Mouse (Mus musculus) C2C12 (cell line): Measurements from ENCODE around the gene Acaa1b. TPM values are rescaled to one million over a fixed set of nuclear protein-coding genes. Genes with fewer than 3 reads are reported as not detected.

Experiments
- H3K27me3 ChIP-seq: one replicate; pipeline ENCODE4 v1.6.1; 2011; ENCODE audit not compliant: control insufficient read depth, insufficient read depth, insufficient read length
- H3K36me3 ChIP-seq: one replicate; pipeline ENCODE4 v1.6.1; 2011; ENCODE audit not compliant: control insufficient read depth, insufficient read depth
- H3K4me3 ChIP-seq: one replicate; pipeline ENCODE4 v1.5.1; 2011; ENCODE audit warnings: mild to moderate bottlenecking, control low read depth; ENCODE audit not compliant: poor library complexity, insufficient read depth, severe bottlenecking
- H3K79me2 ChIP-seq: one replicate; pipeline ENCODE4 v1.6.1; 2011; ENCODE audit not compliant: control insufficient read depth, insufficient read depth
- H3K79me3 ChIP-seq: one replicate; pipeline ENCODE4 v1.6.1; 2011; ENCODE audit warnings: low read depth, control low read depth
- H3ac ChIP-seq: one replicate; pipeline ENCODE3; 2011; ENCODE audit warnings: low read depth; ENCODE audit not compliant: control insufficient read depth, insufficient read length
- CEBPB ChIP-seq: IDR thresholded peaks from one replicate; pipeline ENCODE4 v1.6.1; 2011; ENCODE audit warnings: low read depth, mild to moderate bottlenecking, control low read depth, moderate library complexity
- CTCF ChIP-seq: IDR thresholded peaks from one replicate; pipeline ENCODE4 v1.5.1; 2011; ENCODE audit not compliant: control insufficient read depth, insufficient read depth, insufficient read length
- FOSL1 ChIP-seq: IDR thresholded peaks from one replicate; pipeline ENCODE4 v1.8.0; 2011; ENCODE audit warnings: mild to moderate bottlenecking, low read length; ENCODE audit not compliant: poor library complexity, insufficient read depth, severe bottlenecking
- MAX ChIP-seq: IDR thresholded peaks from one replicate; pipeline ENCODE4 v1.6.1; 2011; ENCODE audit warnings: mild to moderate bottlenecking, control low read depth
- MYOD1 ChIP-seq: IDR thresholded peaks from one replicate; pipeline ENCODE4 v1.6.1; 2011; ENCODE audit warnings: low read depth; ENCODE audit not compliant: control insufficient read depth, insufficient read length
- MYOG ChIP-seq: IDR thresholded peaks from one replicate; pipeline ENCODE4 v1.6.1; 2011; ENCODE audit not compliant: control insufficient read depth, insufficient read length; ENCODE audit errors: extremely low read depth
- USF1 ChIP-seq: IDR thresholded peaks from one replicate; pipeline ENCODE4 v1.6.1; 2011; ENCODE audit warnings: low read depth, mild to moderate bottlenecking, control low read depth, moderate library complexity
- polyA plus RNA-seq: library from polyadenylated mRNA; unstranded; fragments of >200 nt; fragmentation: generic; extraction: Trizol; gene quantifications from one replicate; pipeline ENCODE4 v1.2.1, GENCODE M21; 2012; ENCODE audit warnings: missing spikeins

Acaa1b gene
- polyA plus RNA-seq, 1 experiment: 0.96 TPM

- no peak overlapping the region for H3K4me3 ChIP-seq
- H3K79me3 ChIP-seq: no peaks in the 10 kb centered on the region
- TF ChIP-seq MAX (no peak), CEBPB (no peak), MYOD1 (no peak), FOSL1 (no peak), USF1 (no peak)
Measured at GRCm38 (mm10) chr9:119119409-119120167, 37.3 kb downstream of the Acaa1b start.

GRCm38 (mm10) chr9:119114911-119115310, 42.0 kb downstream of the Acaa1b start:
- TF ChIP-seq CEBPB: no peak
- no peak for TF ChIP-seq CTCF
- TF ChIP-seq MYOD1: no peak
- no peak for TF ChIP-seq MAX
- TF ChIP-seq FOSL1: no peak
- TF ChIP-seq USF1: no peak
- no peak for TF ChIP-seq MYOG

More at GRCm38 (mm10) chr9:119119409-119120167, 37.3 kb downstream of the Acaa1b start:
- H3ac ChIP-seq: no peak overlapping the region
- peaks cover 17% of the 10 kb centered on the region for H3K27me3 ChIP-seq
- no peaks in the 10 kb centered on the region for H3K36me3 ChIP-seq
- no peaks in the 10 kb centered on the region for H3K79me2 ChIP-seq

GRCm38 (mm10) chr9:119110640-119111039, 46.3 kb downstream of the Acaa1b start:
- TF ChIP-seq CEBPB (no peak), MAX (no peak), CTCF (no peak), MYOG (no peak), USF1 (no peak), MYOD1 (no peak), FOSL1 (no peak)
- no peak overlapping the region for H3K4me3 ChIP-seq
- no peaks in the 10 kb centered on the region for H3K79me3 ChIP-seq
- no peaks in the 10 kb centered on the region for H3K79me2 ChIP-seq
- H3ac ChIP-seq: no peak overlapping the region
- H3K36me3 ChIP-seq: no peaks in the 10 kb centered on the region
- H3K27me3 ChIP-seq: no peaks in the 10 kb centered on the region

More at GRCm38 (mm10) chr9:119114911-119115310, 42.0 kb downstream of the Acaa1b start:
- H3K36me3 ChIP-seq: no peaks in the 10 kb centered on the region
- no peak overlapping the region for H3K4me3 ChIP-seq
- H3ac ChIP-seq: no peak overlapping the region
- H3K79me3 ChIP-seq: no peaks in the 10 kb centered on the region
- H3K27me3 ChIP-seq: no peaks in the 10 kb centered on the region
- H3K79me2 ChIP-seq: no peaks in the 10 kb centered on the region

GRCm38 (mm10) chr9:119109685-119110353, 47.1 kb downstream of the Acaa1b start:
- H3K79me3 ChIP-seq: no peaks in the 10 kb centered on the region
- H3K27me3 ChIP-seq: no peaks in the 10 kb centered on the region
- H3K4me3 ChIP-seq: no peak overlapping the region
- no peak overlapping the region for H3ac ChIP-seq
- H3K79me2 ChIP-seq: no peaks in the 10 kb centered on the region
- H3K36me3 ChIP-seq: no peaks in the 10 kb centered on the region
- TF ChIP-seq CEBPB (no peak), MYOD1 (no peak), MAX (no peak), FOSL1 (no peak), MYOG (no peak), CTCF (no peak), USF1 (no peak)

- Histone ChIP-seq H3K36me3 (no peaks in the 10 kb centered on the region), H3ac (no peak overlapping the region), H3K27me3 (no peaks in the 10 kb centered on the region), H3K79me2 (no peaks in the 10 kb centered on the region), H3K4me3 (no peak overlapping the region), H3K79me3 (no peaks in the 10 kb centered on the region)
- TF ChIP-seq FOSL1 (no peak), MYOG (no peak), CEBPB (no peak), MYOD1 (no peak), MAX (peak; percentile 39), USF1 (no peak), CTCF (peak; percentile 45)
Measured at GRCm38 (mm10) chr9:119107566-119107965, 49.3 kb downstream of the Acaa1b start.

DNA sequence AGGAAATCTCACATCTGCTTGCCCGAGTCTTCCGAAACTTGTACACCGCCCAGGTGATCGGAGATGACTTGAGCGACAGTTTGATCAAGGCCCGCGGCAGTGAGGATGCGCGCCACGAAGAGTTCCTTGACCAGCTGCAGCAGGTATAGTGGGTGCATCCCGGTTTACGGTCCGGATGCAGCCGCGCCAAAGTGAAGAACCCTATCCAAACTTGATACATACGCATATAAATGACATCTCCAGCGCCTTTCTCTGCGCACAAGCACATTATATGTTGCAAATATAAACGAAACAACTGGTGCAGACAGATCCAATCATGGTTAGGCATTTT, 54.1 kb downstream of the Acaa1b start:
- TF ChIP-seq CTCF (no peak), CEBPB (no peak), USF1 (no peak), FOSL1 (no peak), MYOD1 (no peak), MAX (no peak), MYOG (no peak)
- no peaks in the 10 kb centered on the region for H3K36me3 ChIP-seq
- peak overlapping the region; percentile 29 for H3K4me3 ChIP-seq

More for the DNA sequence above, 54.1 kb downstream of the Acaa1b start:
- Histone ChIP-seq H3K79me2 (no peaks in the 10 kb centered on the region), H3ac (peak overlapping the region; percentile 41), H3K79me3 (no peaks in the 10 kb centered on the region), H3K27me3 (no peaks in the 10 kb centered on the region)
